Mouse (Mus musculus): ENCODE measurements around the gene Gtf2ird1.

- TF ChIP-seq CTCF (IDR thresholded peaks at IDR 0.05; ENCODE audit: low read depth, low read length) (no peak), POLR2A (IDR thresholded peaks at IDR 0.05; ENCODE audit: insufficient read depth, low read length) (no peak), EP300 (IDR thresholded peaks at IDR 0.05; ENCODE audit: insufficient read depth, low read depth, low read length) (no peak)
Measured at GRCm38 (mm10) chr5:134491206-134491605, 34.7 kb upstream of the Gtf2ird1 start.

All from ES-Bruce4 (cell line).